Mouse (Mus musculus) neural tube, embryonic 15.5 days (tissue): ENCODE measurements around the gene Foxd1. TPM values are rescaled to one million over a fixed set of nuclear protein-coding genes. Genes with fewer than 3 reads are reported as not detected.

ENCODE experiments used
- ATAC-seq: fragments of 200-750 bp; cut with Nextera tagmentation; 2 replicates; pipeline ENCODE4 v1.8.0; 2017; ENCODE audit warnings: mild to moderate bottlenecking, moderate TSS enrichment, moderate library complexity; ENCODE audit not compliant: low FRiP score
- H3K27ac ChIP-seq: fragments of 300-500 bp; sonication (generic); replicated peaks from 2 replicates; pipeline ENCODE4 v1.5.1; 2015; ENCODE audit warnings: mild to moderate bottlenecking, inconsistent platforms
- H3K27me3 ChIP-seq: fragments of 300-500 bp; sonication (generic); replicated peaks from 2 replicates; pipeline ENCODE4 v1.6.1; 2015; ENCODE audit warnings: inconsistent platforms
- H3K36me3 ChIP-seq: fragments of 300-500 bp; sonication (generic); 2 replicates; pipeline ENCODE4 v1.6.1; 2015; ENCODE audit warnings: inconsistent platforms
- H3K4me1 ChIP-seq: fragments of 300-500 bp; sonication (generic); 2 replicates; pipeline ENCODE4 v1.6.1; 2015; ENCODE audit warnings: inconsistent platforms
- H3K4me2 ChIP-seq: fragments of 300-500 bp; sonication (generic); 2 replicates; pipeline ENCODE4 v1.6.1; 2015; ENCODE audit warnings: inconsistent platforms, mild to moderate bottlenecking, moderate library complexity
- H3K4me3 ChIP-seq: fragments of 300-500 bp; sonication (generic); replicated peaks from 2 replicates; pipeline ENCODE4 v1.5.1; 2015; ENCODE audit warnings: mild to moderate bottlenecking, inconsistent platforms
- H3K9ac ChIP-seq: fragments of 300-500 bp; sonication (generic); replicated peaks from 2 replicates; pipeline ENCODE4 v1.6.1; 2015; ENCODE audit warnings: mild to moderate bottlenecking, inconsistent platforms
- H3K9me3 ChIP-seq: fragments of 300-500 bp; sonication (generic); replicated peaks from 2 replicates; pipeline ENCODE4 v1.6.1; 2016; ENCODE audit warnings: inconsistent platforms
- WGBS: fragments of 180-500 bp; shearing (Covaris S2); methylation state at CpG from one replicate; pipeline ENCODE4 v1.1.7; 2015; ENCODE audit warnings: mixed read lengths; 5-methylcytosine and 5-hydroxymethylcytosine counted together
- polyA plus RNA-seq: library from polyadenylated mRNA; unstranded; fragments of >200 nt; fragmentation: Nextera tagmentation; extraction: Ambion mirVana; gene quantifications from 2 replicates; pipeline ENCODE4 v1.2.1, GENCODE M21; 2015

Gene Foxd1
- 0.33 and 0.65 TPM in 2 replicates for polyA plus RNA-seq

GRCm38 (mm10) chr13:98354090-98354801 is at the start of gene Foxd1:
TSS of gene Foxd1 (plus strand) at chr13:98354242.
- no peaks in the 10 kb centered on the region for H3K36me3 ChIP-seq
- H3K4me3 ChIP-seq, result peak within 1 kb of the TSS; percentile 39
- H3K9ac ChIP-seq, result no peak within 1 kb of the TSS
- peaks cover 24% of the 10 kb centered on the region for H3K4me1 ChIP-seq
- H3K27ac ChIP-seq, result no peak within 1 kb of the TSS
- peaks cover 76% of the 10 kb centered on the region for H3K27me3 ChIP-seq
- H3K4me2 ChIP-seq, result peak within 1 kb of the TSS; percentile 57
- ATAC-seq, result peak; percentile 63
- H3K9me3 ChIP-seq, result no peaks in the 10 kb centered on the region
- WGBS, result under 1% methylated on average over 69 of the region's 76 CpGs

GRCm38 (mm10) chr13:98305257-98305656 is 48.8 kb upstream of the Foxd1 start:
- Histone ChIP-seq H3K4me1 (peaks cover 5% of the 10 kb centered on the region; the same call in 1 of the 2 replicates), H3K27me3 (no peaks in the 10 kb centered on the region), H3K4me2 (no peak overlapping the region), H3K9ac (no peak overlapping the region), H3K4me3 (no peak overlapping the region), H3K36me3 (peaks cover 19% of the 10 kb centered on the region), H3K27ac (no peak overlapping the region), H3K9me3 (no peaks in the 10 kb centered on the region)
- 90% methylated on average over 9 of the region's 9 CpGs for WGBS
- ATAC-seq, result no peak

GRCm38 (mm10) chr13:98306393-98306792 is 47.6 kb upstream of the Foxd1 start:
- Histone ChIP-seq H3K27me3 (no peaks in the 10 kb centered on the region), H3K4me2 (no peak overlapping the region), H3K4me3 (no peak overlapping the region), H3K4me1 (peaks cover 7% of the 10 kb centered on the region; the same call in 1 of the 2 replicates), H3K9ac (no peak overlapping the region), H3K9me3 (no peaks in the 10 kb centered on the region), H3K36me3 (peaks cover 30% of the 10 kb centered on the region), H3K27ac (peak overlapping the region; percentile 60; the same call in 1 of the 2 replicates)
- WGBS, result 40% methylated on average over 5 of the region's 5 CpGs
- no peak for ATAC-seq

GRCm38 (mm10) chr13:98306852-98307475 is 47.1 kb upstream of the Foxd1 start:
- WGBS, result 47% methylated on average over 14 of the region's 14 CpGs
- H3K36me3 ChIP-seq, result peaks cover 36% of the 10 kb centered on the region
- H3K4me3 ChIP-seq, result no peak overlapping the region
- no peak overlapping the region for H3K9ac ChIP-seq
- ATAC-seq, result no peak
- no peaks in the 10 kb centered on the region for H3K27me3 ChIP-seq
- peak overlapping the region; percentile 14; the same call in 1 of the 2 replicates for H3K4me2 ChIP-seq
- 0 out of 2 replicates have a peak overlapping the region, but pooled peaks have one; percentile 8 for H3K27ac ChIP-seq
- no peaks in the 10 kb centered on the region for H3K9me3 ChIP-seq
- peaks cover 12% of the 10 kb centered on the region; the same call in 1 of the 2 replicates for H3K4me1 ChIP-seq

- Histone ChIP-seq H3K9me3 (no peaks in the 10 kb centered on the region), H3K4me1 (peaks cover 14% of the 10 kb centered on the region; the same call in 1 of the 2 replicates), H3K36me3 (peaks cover 44% of the 10 kb centered on the region), H3K27me3 (no peaks in the 10 kb centered on the region), H3K27ac (no peak overlapping the region), H3K9ac (no peak overlapping the region), H3K4me2 (no peak overlapping the region), H3K4me3 (no peak overlapping the region)
- ATAC-seq, result no peak
- WGBS, result 89% methylated on average over 5 of the region's 5 CpGs
These were observed 46.0 kb upstream of the Foxd1 start for GRCm38 (mm10) chr13:98308004-98308403.

- ATAC-seq, result no peak
- H3K36me3 ChIP-seq, result peaks cover 51% of the 10 kb centered on the region
- no peak overlapping the region for H3K4me2 ChIP-seq
- H3K4me1 ChIP-seq, result peaks cover 15% of the 10 kb centered on the region; the same call in 1 of the 2 replicates
- WGBS, result 82% methylated on average over 4 of the region's 4 CpGs
- no peaks in the 10 kb centered on the region for H3K9me3 ChIP-seq
- no peak overlapping the region for H3K4me3 ChIP-seq
- no peak overlapping the region for H3K27ac ChIP-seq
- H3K27me3 ChIP-seq, result no peaks in the 10 kb centered on the region
- no peak overlapping the region for H3K9ac ChIP-seq
These were observed 45.3 kb upstream of the Foxd1 start for GRCm38 (mm10) chr13:98308724-98309123.

- H3K36me3 ChIP-seq, result peaks cover 51% of the 10 kb centered on the region
- H3K27me3 ChIP-seq, result no peaks in the 10 kb centered on the region
- H3K9ac ChIP-seq, result no peak overlapping the region
- H3K27ac ChIP-seq, result no peak overlapping the region
- 95% methylated on average over 5 of the region's 5 CpGs for WGBS
- H3K4me1 ChIP-seq, result peaks cover 31% of the 10 kb centered on the region
- no peak overlapping the region for H3K4me3 ChIP-seq
- H3K4me2 ChIP-seq, result no peak overlapping the region
- H3K9me3 ChIP-seq, result no peaks in the 10 kb centered on the region
- no peak for ATAC-seq
These were observed 42.4 kb upstream of the Foxd1 start for GRCm38 (mm10) chr13:98311597-98311996.

GRCm38 (mm10) chr13:98313631-98314030 is 40.4 kb upstream of the Foxd1 start:
- no peak for ATAC-seq
- 77% methylated on average over 7 of the region's 7 CpGs for WGBS
- Histone ChIP-seq H3K4me3 (no peak overlapping the region), H3K36me3 (peaks cover 46% of the 10 kb centered on the region), H3K4me2 (no peak overlapping the region), H3K27me3 (no peaks in the 10 kb centered on the region), H3K27ac (no peak overlapping the region), H3K9me3 (no peaks in the 10 kb centered on the region), H3K4me1 (peaks cover 29% of the 10 kb centered on the region), H3K9ac (no peak overlapping the region)

GRCm38 (mm10) chr13:98315124-98315523 is 38.9 kb upstream of the Foxd1 start:
- 83% methylated on average over 4 of the region's 4 CpGs for WGBS
- Histone ChIP-seq H3K4me1 (peaks cover 29% of the 10 kb centered on the region), H3K9ac (no peak overlapping the region), H3K27me3 (no peaks in the 10 kb centered on the region), H3K4me3 (0 out of 2 replicates have a peak overlapping the region, but pooled peaks have one; percentile 10), H3K4me2 (peak overlapping the region; percentile 81), H3K9me3 (no peaks in the 10 kb centered on the region), H3K36me3 (peaks cover 34% of the 10 kb centered on the region), H3K27ac (no peak overlapping the region)
- no peak for ATAC-seq

- Histone ChIP-seq H3K9ac (peak overlapping the region; percentile 75), H3K4me1 (peaks cover 29% of the 10 kb centered on the region), H3K27ac (peak overlapping the region; percentile 88), H3K9me3 (no peaks in the 10 kb centered on the region), H3K4me3 (peak overlapping the region; percentile 69), H3K27me3 (no peaks in the 10 kb centered on the region), H3K36me3 (peaks cover 24% of the 10 kb centered on the region), H3K4me2 (peak overlapping the region; percentile 81)
- ATAC-seq, result no peak
- under 1% methylated on average over 17 of the region's 17 CpGs for WGBS
These were observed 37.9 kb upstream of the Foxd1 start for GRCm38 (mm10) chr13:98316140-98316479.

- WGBS, result under 1% methylated on average over 84 of the region's 90 CpGs
- peaks cover 25% of the 10 kb centered on the region for H3K4me1 ChIP-seq
- H3K9me3 ChIP-seq, result no peaks in the 10 kb centered on the region
- H3K36me3 ChIP-seq, result peaks cover 18% of the 10 kb centered on the region
- peak within 1 kb of the TSS; percentile 75 for H3K9ac ChIP-seq
- peak within 1 kb of the TSS; percentile 81 for H3K4me2 ChIP-seq
- peak; percentile 94 for ATAC-seq
- H3K27me3 ChIP-seq, result no peaks in the 10 kb centered on the region
- H3K4me3 ChIP-seq, result peak within 1 kb of the TSS; percentile 69
- peak within 1 kb of the TSS; percentile 88 for H3K27ac ChIP-seq
These were observed 37.4 kb upstream of the Foxd1 start, which contains the start of gene Btf3 for GRCm38 (mm10) chr13:98316480-98317245. TSS of gene Btf3 (minus strand) at chr13:98317006.
